Mouse (Mus musculus) cerebellum, adult 2 months (tissue): ENCODE measurements at regions not wholly inside any gene's neighbourhood (a gene's known extent, or its start where the extent isn't known, plus 50 kb on each side); places are given as distances from the start of the nearest gene placed in this dataset.

Source experiments
- CTCF ChIP-seq: fragments of 200-500 bp; IDR thresholded peaks from 2 replicates; pipeline ENCODE4 v1.5.1; 2011; ENCODE audit warnings: low read depth, mild to moderate bottlenecking, control low read depth, low read length, moderate library complexity, borderline replicate concordance; ENCODE audit not compliant: insufficient read depth
- POLR2A ChIP-seq: fragments of 200-500 bp; IDR thresholded peaks from 2 replicates; pipeline ENCODE4 v1.6.1; 2011; ENCODE audit warnings: low read length, control low read depth, borderline replicate concordance; ENCODE audit not compliant: insufficient read depth

DNA sequence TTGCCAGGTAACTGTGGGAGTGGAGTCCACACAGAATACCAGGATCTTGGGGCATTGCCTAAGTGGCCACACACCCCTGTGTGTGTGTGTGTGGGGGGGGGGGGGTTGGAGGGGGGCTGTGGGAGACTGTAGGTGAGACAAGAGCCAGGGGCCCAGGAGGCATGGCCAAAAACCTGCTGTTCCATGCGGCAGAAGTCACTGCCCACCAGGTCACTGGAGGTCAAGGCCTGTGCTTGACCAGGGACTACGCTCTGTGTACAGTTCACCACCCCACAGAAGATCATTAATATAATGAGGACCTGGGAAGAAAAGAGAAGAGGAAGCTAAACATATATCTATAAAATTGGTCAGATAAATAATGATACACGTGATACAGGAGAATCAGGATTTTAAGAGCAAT lies 889.5 kb downstream of the Ankrd7 start:
- TF ChIP-seq POLR2A: no peak
- no peak for TF ChIP-seq CTCF
